Mouse (Mus musculus): ENCODE data around the gene Hoxc13.

The Hoxc13 gene

DNA sequence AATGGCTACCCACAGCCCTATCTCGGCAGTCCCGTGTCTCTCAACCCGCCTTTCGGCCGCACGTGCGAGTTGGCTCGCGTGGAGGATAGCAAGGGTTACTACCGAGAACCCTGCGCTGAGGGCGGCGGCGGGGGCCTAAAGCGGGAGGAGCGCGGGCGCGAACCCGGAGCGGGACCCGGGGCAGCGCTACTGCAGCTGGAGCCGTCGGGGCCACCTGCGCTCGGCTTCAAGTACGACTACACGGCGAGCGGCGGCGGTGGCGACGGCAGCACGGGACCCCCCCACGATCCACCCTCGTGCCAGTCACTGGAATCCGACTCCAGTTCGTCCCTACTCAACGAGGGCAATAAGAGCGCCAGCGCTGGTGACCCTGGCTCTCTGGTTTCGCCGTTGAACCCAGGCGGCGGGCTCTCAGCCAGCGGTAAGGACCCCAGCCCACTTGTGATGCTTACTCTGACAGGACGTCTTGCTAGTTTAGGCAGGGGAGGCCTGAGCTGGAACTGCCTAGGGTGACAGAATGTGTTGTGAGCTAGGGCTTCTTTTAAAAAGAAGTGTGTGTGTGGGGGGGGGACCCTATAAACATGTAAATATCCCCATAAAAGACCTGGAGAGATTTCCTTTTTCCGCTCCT lies 16.2 kb downstream of the Hoxc13 start:
- no peak for DNase-seq

DNA sequence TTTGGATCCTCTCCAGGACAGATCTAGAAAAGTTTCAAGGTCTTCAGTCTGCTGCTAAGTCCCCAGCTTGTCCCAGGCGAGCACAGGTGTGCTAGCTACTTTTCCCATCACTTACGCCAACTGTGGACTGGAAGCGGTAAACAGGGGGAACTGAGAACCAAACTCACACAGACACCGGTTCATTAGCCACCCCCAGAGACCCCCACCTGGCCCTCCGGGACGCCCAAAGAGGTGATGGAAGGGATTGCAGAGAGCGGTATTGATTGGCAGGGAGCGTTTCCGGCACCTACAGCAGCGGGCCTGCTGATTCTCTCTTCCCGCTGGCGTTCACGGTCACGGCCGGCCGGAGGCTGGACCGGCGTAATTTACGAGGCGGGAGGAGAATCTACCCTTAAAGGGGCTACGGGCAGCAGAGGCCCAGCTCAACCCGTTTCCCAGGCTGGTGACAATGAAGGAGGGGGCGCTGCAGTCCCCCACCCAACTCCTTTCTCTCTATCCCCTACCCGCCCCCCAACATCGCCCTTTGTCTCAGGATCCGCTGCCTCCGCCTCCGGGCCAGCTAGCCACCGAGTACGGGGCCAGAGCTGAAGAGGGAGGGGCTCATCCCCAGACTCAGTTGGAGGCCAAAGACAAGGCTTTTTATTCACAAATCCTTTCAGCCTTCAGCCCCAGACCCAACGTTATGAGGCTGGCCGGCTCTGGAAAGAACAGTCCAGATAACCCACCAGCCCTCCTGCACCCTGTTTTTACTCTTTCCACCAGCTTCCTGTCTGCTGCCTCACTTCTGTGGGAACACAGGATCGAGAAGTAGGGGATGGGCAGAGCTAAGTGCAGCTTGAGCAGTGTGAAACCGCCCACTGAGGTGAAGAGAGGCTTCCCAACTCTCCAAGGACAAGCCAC lies 18.6 kb downstream of the Hoxc13 start:
- DNase-seq, result no peak

DNA sequence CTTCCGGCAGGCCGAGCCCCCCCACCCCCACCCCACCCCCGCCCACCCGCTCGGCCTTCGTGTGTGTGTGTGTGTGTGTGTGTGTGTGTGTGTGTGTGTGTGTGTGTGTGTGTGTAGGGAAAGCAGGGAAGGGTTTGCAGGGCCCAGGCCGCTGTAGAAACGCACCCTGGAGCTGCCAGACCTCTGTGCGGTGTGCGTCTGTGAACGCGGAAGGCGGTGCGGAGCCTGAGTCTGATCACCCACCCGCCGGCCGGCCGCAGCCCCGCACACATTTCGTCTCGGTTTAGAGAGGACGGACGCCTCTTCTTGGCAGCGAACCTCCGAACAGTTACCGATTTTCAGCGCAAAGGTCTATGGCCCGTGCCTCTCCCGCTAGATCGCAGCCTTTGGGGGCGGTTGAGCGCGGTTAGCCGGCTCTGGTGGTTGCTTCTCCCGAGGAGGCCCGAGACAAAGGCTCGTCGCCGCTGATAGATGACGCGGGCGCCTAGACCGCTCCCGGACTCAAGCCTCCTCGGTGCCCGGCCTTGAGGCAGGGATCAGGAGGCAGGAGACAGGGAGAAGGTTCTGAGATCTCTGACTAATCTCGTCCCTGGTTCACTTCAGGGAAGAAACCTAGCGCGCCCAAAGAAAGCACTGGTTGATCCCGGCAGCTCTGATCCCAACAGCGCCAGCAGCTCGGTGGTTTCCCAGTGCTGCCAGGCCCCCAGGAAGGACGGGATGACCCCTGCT lies 22.0 kb downstream of the Hoxc13 start:
- DNase-seq, result peak in 1 of 2 experiments; percentile 57

DNA sequence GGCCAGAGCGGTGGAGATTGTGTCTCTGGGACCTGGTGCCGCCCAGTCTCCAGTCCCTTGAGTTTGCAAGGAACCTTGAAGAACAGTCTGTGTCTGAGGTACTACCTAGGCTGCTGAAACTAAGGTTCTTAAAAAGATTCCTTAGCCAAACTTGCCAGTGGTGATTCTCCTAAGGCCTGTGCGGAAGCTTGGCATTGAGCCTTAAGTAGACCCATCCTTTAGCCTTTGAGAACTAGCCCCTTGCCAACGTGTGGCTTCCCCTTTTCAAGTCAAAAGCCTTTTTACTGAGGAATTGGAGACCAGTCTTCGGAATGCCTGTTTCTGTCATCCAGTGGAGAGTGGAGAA lies 22.5 kb downstream of the Hoxc13 start:
- DNase-seq, result no peak

DNA sequence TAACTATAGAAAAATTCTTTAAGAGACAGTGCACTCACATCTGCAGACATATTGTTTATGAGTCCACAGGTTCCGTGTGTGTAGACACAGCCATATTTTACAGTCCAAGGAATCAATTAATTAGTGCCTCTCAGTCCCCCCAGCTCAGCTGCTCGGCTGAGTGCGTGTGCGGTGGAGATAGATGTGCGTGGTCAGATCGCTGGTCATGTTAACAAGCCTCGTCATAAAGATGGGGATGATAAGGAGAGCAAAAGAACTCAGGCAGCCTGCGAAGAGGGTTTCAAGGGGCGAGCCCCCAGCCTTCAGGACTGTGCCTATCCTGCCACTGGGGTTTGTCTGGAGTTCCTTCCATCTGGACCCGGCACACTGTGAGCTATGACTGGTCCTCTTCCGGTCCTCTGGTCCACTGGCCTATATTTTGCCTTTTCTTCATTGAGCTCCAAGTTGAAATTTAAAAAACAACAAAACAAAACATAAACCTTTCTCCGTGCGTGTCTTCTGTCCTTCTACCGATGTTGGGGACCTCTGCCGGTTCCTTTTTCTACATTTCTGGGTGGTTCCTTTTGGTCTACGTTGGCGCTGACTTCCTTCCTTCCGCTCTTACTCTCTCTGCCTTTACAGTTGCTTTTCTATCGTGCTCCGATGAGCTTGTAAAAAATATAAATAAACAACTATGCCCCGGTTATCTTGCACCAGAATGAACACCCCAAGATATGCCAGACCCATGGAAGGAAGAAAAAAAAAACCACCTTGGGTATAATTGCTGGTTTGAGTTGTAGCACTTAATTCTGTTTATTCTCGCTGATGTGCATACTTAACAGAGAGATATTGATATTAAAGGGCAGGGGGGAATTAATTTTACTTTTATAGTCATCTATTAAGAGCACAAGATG lies 24.5 kb downstream of the Hoxc13 start:
- no peak for DNase-seq

DNA sequence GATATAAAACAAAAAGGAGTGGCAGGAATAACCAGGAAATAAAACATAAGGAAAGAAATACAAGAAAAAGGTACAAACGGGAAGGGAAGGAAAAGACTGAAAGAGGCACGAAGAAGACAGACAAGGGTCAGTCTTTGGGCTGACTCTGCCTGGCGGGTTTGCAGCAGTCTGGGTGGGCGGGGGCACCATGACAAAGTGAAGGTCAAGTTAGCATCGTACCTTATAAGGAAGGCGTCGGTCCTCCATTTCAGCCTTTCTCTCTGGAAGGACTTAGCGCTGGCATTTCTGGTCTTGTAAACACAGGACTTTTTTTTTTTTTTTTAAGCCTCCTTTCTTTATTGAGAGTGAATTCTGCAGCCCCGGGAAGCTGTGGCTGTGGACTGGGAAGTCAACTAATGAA lies 26.4 kb downstream of the Hoxc13 start:
- DNase-seq, result no peak

DNA sequence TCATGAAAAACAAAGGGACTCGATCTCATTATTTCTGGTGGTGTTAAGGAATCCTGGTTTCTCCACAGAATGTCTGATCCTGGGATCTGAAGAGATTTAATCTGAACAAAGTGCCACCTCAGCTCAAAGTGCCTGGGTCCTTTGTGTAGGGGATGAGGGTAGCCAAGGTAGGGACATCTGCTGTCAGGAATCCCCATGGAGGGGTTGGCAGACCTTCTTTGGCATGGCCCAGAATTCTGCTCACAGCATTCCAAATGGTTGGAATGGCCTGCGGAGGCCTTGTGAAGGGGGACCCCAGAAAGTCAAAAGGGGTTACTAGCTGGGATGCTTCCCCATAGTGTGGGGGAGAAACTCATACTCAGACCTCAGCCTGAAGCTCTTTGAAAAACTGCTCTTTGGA lies 27.9 kb downstream of the Hoxc13 start:
- DNase-seq, result no peak

DNA sequence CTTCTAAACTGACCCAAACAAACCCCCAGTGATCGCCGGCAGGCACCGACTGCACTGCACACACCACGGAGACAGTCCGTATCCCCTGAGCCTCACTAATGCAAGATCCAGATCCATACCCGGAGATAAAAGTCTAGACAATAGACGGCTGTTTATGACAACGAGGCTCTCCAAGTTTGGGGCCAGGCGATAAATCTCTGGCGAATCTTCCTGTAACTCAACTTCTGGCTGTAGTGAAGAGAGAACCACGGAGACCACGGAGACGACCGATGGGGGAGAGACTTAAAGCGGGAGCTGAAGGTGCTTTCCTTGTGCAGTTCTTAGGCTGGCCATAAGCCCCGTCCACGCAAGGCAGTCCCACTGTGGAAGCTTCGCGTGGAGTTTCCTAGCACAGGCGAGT lies 28.8 kb downstream of the Hoxc13 start:
- DNase-seq, result no peak

DNA sequence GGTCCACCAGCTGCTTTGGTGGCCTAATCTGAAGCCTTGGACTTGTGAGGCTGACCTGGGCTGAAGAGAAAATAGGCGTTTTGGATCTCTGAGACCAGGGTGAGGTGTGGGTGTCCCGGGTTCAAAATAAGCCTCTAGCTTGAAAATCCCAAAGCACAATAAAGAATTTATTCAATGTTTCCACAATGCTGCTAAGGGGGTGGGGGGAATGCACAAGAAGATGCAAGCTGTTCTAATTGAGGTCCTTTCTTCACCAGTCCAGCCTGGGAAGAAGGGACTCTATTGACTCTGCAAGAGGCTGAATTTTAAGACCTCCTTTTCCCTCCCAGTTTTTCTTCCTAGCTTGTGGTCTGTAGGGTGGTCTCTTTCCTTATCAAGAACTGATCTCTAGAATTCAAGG lies 30.0 kb downstream of the Hoxc13 start:
- no peak for DNase-seq

DNA sequence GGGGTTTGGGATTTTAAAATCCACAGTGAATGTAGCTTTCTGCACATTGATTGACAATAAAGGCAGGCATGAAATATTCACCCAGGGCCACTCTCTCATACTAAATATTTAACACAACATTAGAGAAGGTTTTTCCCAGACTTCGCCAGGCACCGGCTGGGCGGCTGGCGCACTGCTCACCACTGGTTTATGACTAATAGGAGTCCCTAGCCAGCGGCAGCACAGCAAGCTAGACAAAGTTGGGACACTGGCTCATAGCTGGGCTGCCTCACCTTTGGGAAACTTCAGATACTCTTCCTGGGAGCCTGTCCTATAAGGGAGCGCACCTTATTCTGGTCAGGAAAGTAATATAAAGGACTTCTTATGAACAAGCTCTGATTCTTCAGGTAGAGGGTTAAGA lies 32.7 kb downstream of the Hoxc13 start:
- no peak for DNase-seq

DNA sequence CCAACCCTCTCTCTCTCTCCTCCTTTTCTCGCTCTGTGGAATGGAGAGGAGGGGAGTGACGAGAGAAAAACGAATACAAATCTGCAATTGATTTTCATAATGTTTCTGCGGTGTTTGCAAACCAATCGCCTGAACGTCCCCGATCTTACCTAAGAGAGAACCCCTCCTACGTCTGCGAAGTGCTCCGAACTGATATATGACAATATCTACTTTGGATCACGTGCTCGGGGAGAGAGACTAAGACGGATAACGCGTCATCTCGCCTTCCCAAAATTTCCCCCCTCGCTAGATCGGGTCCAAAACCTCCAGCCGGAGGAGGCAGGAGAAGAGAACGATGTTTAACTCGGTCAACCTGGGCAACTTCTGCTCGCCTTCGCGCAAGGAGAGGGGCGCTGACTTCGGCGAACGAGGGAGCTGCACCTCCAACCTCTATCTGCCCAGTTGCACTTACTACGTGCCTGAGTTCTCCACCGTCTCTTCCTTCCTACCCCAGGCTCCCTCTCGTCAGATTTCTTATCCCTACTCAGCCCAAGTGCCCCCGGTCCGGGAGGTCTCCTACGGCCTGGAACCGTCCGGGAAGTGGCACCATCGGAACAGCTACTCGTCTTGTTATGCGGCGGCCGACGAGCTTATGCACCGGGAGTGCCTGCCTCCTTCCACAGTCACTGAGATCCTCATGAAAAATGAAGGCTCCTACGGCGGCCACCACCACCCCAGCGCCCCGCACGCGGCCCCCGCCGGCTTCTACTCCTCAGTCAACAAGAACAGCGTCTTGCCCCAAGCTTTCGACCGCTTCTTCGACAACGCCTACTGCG lies 33.5 kb downstream of the Hoxc13 start, which contains the start of gene Hoxc11:
Hoxc11 (plus strand) TSS at position 236 of the 815 bp plus-strand sequence.
- DNase-seq, result peak in 1 of 2 experiments; percentile 48

DNA sequence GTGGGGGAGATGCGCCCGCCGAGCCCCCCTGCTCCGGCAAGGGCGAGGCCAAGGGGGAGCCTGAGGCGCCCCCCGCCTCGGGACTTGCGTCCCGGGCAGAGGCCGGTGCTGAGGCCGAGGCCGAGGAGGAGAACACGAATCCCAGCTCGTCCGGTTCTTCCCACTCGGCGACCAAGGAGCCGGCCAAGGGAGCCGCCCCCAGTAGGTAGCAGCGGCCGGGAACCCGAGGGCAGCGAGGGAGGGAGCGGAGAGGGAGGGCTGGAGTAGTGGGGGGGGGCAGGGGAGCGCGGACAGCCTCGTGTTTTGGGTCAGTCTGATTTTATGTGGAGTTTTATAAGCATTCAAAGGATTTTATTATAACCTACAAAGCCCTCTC lies 34.1 kb downstream of the Hoxc13 start:
- DNase-seq, result peak in 1 of 2 experiments; percentile 52

DNA sequence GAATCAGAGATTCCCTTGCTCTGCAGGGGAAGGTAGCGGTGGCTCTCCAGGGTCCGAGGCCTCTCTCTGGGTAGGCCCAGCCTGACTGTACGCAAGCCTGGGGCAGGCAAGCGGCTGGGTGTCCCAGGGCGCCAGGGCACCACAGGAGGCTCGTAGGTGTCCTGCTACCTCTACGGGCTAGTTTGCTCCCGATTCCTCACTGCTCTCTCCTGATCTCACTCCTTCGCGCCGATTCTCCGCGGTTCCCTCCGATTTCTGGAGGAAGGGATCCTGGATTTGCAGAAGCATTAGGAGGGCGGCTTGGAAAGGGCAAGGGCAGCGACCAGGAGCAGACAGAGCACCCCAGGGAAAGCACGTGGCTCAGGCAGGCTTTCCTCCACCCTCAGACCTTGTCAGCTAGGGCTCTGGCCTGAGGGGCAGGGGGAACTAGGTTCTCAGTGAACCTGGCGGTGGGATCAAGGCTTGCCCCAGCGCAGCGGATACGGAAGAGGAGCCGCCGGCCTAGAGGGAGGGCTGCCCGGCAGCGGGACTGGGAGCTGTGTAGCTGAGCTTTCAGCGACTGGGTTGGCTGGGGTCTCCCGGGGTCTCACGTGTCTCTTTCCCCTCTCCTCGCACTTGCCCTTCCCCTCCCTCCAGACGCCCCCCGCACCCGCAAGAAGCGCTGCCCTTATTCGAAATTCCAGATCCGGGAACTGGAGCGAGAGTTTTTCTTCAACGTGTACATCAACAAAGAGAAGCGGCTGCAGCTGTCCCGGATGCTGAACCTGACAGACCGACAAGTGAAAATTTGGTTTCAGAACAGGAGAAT lies 35.1 kb downstream of the Hoxc13 start:
- DNase-seq, result peak in 1 of 2 experiments; percentile 45

DNA sequence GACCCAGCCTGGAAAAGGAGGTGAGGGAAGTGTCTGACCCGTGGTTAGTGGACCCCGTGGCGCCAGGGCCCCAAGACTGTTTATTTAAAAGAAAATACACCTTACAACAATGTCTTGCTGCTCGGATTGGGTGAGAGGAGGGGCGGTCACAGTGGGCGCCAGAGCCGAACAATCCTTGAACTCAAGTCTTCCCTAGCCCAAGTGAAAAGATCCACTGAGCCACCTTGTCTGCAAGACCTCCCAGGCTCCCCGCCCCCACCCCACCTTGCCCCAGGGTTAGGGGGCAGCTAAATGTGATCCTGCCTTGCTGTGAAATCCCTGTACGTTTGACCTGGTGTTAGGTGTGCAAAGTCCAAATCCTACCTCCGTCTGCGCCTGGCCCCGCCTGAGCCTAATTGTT lies 36.0 kb downstream of the Hoxc13 start:
- DNase-seq, result no peak

DNA sequence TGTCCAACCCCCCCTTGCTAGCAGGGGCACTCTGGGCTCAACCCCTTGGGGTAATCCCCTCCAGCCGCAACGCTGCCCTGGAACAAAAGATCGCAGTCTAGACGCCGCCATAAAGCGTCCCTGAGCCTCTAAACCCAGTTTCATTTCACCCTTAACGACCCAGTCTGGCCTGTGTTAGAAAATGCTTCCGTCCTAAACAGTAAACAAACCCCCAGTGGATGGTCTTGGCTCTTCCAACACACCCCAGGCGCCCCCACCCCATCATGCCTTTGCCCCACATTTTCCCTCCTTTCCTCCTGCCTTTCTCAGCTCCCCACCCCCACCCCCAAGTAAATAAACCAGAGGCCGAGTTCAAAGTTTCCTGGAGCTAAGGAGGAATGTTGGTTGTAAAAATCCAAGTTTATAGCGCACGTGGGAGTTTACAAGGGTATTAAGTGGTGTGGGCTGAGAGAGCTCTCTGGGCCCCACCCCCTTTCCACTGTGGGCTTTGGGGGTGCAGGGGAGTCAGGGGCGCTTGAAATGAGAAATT lies 38.8 kb downstream of the Hoxc13 start:
- DNase-seq, result no peak

DNA sequence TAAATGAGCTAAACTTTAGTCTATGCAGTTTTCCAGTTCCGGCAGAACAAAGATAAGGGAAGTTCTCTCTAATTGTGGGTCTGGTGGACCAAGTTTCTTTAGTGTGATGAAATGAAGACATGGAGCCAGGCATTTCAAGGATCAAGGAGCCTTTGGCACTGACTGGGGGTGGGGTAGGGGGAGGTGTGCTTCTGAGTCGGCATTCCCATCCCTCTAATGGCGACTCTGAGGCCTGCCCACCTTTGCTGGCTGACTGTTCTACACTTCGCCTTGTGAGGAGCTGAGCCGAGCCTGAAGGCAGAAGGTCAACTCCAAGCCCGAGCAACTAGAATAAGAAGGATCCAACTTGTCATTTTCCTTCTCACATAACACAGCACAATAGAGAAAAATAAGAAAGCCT lies 40.8 kb downstream of the Hoxc13 start:
- DNase-seq, result peak in 1 of 2 experiments; percentile 53

DNA sequence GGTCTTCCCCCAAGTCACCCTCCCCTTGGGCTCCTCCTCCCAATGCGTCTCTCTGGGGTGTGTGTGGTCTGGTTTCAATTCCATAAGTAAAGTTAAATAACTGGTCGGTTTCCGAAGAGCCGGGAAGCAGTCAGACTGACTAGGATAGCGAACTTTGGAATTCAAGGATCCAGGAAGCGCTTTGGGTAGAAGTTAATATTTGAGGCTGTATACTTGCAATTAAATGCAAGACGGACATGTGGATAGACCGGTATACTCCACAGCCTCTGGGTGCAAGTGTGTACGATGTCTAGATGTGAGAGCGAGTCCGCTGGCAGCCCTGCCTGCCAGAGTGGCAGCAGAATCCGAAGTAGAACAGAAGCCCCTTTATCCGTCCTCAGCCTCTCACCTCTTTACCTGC lies 41.6 kb downstream of the Hoxc13 start:
- DNase-seq, result peak in 1 of 2 experiments; percentile 42

DNA sequence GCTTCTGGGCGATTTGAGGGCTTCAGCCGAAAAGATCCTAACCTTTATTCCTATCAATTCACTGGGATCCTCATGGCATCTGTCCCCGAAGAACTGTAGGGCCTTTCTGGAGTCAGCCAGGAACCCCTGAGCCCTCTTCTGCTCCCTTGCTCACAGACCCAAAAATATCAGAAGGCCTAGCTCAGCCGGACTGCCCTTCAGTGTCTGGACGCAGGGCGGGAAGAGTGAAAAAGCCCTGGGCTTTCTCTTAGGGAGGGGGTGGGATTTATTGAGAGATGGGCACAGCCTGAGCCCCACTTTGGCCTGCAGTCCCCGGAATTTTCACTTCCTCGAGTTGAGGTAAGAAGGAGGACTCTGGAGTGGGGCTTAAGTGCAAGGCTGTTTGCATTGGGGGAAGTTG lies 42.4 kb downstream of the Hoxc13 start:
- peak in 1 of 2 experiments; percentile 42 for DNase-seq

DNA sequence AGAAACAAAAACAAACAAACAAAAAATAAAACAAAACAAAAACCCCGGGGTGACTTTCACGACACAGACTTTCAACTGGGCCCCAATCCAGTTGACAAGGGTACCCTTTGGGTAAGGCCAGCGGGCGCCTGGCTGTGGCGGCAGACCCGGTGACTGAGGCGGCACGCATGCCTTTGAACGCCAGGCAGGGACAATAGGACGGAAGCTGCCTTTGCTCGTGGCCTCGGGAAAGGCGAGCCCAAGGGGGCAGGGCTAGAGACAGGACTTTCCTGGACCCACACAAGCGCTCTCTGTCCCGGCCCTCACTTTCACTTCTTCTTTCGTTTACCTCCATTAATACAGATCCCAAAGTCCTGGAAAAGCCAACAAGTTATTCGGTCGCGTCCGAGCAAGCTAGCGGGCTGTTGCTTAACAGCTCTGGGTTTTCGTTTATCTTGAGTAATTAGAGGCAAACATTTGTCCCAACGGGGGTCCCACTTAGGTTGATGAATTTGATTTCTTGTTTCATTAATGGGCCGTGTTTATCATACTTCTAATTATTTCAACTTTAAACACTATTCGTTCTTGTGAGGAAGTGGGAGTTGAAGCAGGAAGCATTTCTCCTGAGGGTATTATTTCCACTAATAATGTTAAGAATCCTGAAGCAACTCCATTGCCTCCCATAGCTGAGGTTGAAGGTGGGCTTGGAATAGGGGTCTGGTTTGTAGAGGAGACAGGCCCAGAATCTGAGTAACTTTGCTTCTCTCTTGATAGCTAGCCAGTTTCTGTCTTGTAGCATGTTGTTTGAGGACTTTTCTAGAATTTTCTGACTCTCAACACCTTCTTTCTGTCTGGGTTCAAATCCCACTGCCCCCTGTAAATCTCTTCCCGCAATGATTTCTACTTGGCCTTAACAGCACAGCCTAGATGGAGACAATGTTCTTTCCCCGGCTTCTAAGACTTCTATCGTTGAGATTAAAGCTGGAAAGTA lies 43.1 kb downstream of the Hoxc13 start:
- peak; percentile 78 to 80 for DNase-seq
